Mouse (Mus musculus) lung, postnatal 25 days (tissue): Measurements from ENCODE around the gene Mybphl.

ENCODE experiments used
- DNase-seq: peaks from one replicate; pipeline ENCODE4 v3.0.0; 2022; ENCODE audit warnings: low spot score

Gene Mybphl

DNA sequence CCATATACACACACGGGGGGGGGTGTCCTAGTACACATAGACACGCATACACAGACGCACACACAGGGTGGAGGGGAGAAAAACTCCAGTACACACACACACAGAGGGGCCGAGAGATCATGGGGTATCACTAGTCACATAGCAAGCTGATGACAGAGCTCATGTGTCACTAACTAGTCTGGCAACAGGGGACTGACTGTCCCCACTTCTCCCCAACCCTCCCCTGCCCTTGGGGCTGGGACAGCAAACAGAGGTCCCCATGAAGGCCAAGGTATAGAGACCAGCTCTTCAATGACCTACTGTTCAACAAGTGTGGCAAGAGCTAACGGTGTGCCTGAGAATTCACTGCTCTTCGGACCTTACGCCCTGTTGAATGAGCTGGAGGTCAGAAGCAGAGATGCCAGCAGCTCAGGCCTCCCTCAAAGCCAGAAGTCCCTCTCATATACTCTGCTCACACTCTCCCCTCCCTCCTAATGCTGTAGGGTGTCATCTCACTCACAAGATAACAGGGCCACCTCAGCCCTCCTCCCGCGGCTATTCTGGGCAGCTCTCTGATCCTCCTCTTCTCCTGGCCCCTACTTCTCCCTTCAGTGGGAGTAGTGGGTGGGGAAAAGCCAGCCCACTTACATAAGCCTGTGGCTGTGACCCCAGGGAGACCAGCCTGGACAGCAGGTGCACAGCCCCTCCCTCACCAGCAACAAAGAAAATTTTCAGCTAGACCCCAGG is at the start of gene Mybphl:
TSS of gene Mybphl (plus strand) at position 642 of the 726 bp plus-strand sequence.
- no peak for DNase-seq

GRCm38 (mm10) chr3:108318517-108318916 is 46.2 kb upstream of the Mybphl start:
- DNase-seq = no peak

DNA sequence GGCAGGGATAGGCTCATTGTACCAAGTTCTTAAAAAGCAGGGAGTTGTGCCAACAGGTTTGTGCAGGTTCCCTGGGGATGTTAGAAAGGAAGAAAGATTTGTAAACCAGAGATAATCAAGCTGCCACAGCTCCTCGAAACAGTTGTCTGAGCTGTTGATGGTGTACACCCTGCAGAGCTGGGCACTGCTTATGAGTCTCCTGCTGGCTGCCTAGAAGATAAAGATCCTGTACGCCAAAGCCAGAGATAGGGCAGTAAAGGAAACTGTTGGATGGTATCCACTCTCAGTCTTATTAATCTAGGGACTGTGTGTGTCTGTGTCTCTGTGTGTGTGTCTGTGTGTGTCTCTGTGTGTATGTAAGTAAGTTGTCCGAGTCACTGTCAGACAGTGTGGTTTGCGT is 43.0 kb upstream of the Mybphl start:
- DNase-seq = no peak

- no peak for DNase-seq
These were observed 42.6 kb upstream of the Mybphl start for GRCm38 (mm10) chr3:108322136-108322535.

DNA sequence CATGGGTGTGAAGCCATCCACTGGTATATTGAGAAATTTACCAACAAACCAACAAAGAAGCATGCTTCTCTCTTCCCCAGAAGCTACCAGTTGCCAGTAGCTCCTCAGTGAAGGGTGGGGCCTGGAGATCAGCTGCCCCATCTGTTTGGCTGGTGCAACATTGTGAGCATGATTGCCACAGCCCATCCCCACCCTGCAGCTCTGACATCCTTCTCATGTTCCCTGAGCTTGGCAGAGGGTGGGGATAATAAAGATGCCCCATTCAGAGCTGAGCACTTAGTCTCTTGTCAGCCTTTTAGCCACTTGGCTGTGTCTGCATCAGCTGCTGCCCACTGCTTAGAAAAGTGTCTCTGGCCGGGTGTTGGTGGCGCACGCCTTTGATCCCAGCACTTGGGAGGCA is 41.7 kb upstream of the Mybphl start:
- peak; percentile 42 for DNase-seq

GRCm38 (mm10) chr3:108324837-108325236 is 39.9 kb upstream of the Mybphl start:
- DNase-seq = no peak

DNA sequence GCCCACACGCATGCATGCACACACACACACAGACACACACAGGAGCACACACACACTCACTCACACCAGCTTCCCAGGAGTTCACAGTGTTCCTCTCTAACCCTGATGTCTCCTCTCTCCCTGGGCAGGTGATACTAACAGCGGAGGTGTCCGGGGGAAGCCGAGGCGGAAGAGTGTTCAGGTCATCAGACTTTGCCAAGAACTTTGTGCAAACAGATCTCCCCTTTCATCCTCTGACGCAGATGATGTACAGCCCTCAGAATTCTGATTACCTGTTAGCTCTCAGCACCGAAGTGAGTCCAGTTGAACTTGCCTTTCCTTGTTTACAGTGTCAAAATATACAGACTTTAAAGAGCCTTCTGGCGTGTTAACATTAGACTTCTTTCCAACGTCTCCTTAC is 39.2 kb upstream of the Mybphl start:
- DNase-seq = no peak

GRCm38 (mm10) chr3:108327275-108327674 is 37.4 kb upstream of the Mybphl start:
- peak; percentile 40 for DNase-seq

DNA sequence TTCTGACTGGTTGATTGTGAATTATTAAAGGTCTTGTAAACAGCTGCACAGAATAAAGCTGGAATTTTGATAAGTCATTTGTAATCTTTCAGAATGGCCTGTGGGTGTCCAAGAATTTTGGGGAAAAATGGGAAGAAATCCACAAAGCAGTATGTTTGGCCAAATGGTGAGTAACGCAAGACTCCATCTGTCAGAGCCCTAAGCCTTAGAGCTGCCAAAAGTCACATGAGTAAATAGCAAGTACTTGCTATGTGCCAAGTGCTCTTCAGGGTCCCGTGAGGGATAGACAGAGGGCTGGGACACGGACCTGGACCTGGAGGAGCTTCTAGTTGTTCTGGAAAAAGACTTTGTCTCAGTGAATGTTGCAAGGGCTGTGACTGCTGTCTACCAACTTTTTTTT is 36.8 kb upstream of the Mybphl start:
- DNase-seq = peak; percentile 67

GRCm38 (mm10) chr3:108328441-108328841 is 36.3 kb upstream of the Mybphl start:
- DNase-seq = peak; percentile 83

GRCm38 (mm10) chr3:108330812-108331211 is 33.9 kb upstream of the Mybphl start:
- DNase-seq = no peak

- no peak for DNase-seq
These were observed 27.8 kb upstream of the Mybphl start for GRCm38 (mm10) chr3:108336878-108337277.

DNA sequence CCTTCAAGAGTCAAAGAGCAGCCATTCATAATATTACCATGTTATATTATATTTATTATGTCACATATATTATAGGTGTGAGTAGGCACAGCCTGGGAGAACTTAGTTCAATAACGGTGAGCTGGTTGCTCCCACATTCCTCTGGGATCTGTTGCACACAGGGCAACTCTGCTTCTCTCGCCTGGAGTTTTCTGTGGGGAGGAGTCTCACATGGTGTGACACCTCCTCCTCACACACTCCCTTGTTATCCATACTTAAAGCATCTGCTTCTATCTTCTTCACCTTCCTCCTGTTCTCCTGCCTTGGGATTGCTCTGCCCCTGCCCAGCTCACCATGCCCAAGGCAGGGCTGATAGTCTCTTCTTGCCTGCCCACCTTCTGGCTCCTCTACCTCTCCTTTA is 23.7 kb upstream of the Mybphl start:
- DNase-seq = no peak

- DNase-seq = peak; percentile 66
These were observed 22.5 kb upstream of the Mybphl start for GRCm38 (mm10) chr3:108342185-108342584.

DNA sequence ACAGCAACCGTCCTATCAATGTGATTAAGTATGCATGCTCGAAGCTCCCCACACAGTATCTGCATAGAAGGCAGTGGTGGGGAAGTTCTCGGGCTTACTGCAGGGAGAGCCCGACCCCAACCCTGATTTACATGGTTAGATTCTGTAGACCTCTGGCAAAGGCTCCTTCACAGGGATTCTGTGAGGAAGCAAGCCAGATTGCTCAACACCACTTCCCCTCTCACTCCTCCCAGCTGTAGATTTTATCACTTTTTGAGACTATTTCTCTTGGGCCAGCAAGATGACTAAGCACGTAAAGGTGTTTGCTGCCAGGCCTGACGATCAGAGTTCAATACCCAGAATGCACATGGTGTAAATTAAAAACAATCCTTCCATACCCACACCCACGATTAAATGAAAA is 18.9 kb upstream of the Mybphl start:
- DNase-seq = no peak

DNA sequence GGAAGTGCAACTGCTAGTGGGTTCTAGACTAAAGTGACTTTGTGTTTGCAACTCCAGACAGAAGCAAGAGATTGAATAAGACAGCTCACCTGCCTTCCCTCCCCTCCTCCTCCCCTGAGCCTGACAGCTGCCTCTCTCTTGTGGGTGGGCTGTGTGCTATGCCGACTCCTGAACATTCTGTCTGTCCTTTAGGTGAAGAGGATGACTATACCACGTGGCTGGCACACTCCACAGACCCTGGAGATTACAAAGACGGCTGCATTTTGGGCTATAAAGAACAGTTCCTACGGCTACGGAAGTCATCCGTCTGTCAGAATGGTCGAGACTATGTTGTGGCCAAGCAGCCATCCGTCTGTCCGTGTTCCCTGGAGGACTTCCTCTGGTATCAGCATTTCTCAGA is 16.3 kb upstream of the Mybphl start:
- no peak for DNase-seq

DNA sequence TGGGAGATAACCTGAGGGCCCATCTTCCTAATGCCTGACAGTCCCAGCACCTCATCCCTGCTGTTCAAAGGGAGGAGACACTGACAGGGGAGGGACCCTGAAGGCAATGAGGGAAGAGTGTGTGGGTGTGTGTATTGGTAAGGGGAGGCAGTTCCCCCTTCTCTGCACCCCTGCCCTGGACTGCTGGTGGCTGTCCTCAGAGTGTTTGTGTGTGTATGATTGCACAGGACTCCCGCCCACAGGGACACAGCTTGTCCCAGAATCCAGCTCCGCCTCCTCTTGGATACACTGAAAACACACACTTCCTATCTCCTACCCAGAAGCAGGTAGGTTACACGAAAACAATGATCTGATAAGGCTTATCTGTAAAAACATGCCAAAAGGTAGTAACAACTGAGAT is 9.5 kb upstream of the Mybphl start:
- DNase-seq = no peak

DNA sequence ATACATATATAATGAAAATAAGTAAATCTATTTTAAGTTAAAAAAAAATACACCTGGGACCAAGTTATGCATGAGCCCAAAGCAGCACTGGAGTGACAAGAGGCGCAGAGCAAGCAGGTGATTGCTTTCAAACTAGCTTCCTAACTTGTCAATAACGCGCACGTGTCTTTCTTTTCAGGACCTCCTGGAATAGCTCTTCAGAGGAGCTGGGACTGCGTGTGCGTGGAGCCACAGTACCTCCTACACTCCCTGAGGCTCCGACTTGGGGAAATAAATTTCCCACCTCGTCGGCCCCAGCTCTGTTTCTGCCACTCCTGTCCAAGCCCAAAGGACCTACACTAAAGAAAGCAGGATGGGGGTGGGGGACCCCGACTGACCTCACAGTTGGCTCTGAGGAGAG is 7.7 kb upstream of the Mybphl start:
- no peak for DNase-seq

DNA sequence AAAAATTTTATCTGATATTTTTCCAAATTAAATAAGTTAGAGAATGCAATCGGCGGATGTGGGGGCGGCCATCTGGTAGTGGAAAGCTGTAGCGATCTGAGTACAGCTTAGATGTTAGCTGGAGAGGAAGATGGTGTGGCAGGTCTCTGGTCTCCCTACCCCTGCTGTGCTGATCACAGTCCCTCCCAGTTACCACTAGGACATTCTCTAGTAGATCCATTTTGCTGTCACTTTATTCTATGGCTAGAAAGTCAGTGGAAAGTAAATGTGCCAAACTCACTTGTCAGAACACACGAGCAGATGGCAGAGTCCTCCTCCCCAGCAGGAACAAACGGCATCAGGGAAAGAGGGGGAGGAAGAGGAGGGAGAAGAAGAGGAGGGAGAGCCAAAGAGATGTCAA is 6.3 kb upstream of the Mybphl start:
- no peak for DNase-seq

- no peak for DNase-seq
These were observed 3.8 kb upstream of the Mybphl start for GRCm38 (mm10) chr3:108360894-108361293.

- DNase-seq = no peak
These were observed 1.1 kb upstream of the Mybphl start for GRCm38 (mm10) chr3:108363626-108364025.

DNA sequence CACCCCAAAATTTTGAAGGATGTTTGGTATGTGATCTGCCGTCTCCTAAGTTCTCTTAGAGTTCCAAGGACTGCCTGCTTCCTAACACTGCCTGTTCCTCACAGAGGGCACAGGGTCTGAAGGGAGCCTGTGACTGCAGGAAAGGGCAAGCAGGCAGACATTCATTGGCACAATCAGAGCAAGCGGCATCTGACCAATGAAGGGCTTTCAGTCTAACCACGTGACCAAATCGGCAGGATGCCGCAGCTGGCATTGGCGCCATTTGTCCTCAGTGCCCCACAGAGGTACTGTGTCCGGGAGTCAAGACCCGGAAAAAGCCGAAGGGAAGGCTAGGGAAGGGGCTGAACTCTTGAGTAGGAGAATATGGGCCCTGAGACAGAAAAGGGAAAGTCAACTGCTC is 2.5 kb downstream of the Mybphl start:
- no peak for DNase-seq

DNA sequence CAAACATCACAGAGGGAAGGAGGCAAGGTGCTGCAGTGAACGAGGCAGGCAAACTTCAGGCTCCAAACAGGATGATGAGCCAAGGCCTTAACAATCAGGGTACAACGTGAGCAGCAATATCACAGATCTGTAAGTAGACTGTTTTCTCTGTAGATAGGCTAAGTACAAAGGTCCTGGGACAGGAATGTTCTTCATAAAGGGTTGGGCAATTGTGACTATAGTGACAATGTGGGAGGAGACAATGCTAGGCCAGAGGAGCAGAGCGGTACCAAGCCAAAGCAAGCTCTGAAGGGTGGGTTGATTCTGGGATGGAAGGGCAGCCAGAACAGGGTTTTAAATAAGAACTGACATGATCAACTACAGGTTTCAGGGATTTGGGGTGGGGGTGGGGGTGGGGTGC is 3.1 kb downstream of the Mybphl start:
- DNase-seq = no peak

- DNase-seq = no peak
These were observed 4.0 kb downstream of the Mybphl start for GRCm38 (mm10) chr3:108368721-108369120.
